Mouse (Mus musculus): Measurements from ENCODE around the gene Gm11042. TPM values are rescaled to one million over a fixed set of nuclear protein-coding genes. Genes with fewer than 3 reads are reported as not detected.

The Gm11042 gene
- not detected in 2 replicates for polyA plus RNA-seq (2012; rRNA removed)

GRCm38 (mm10) chr12:74316344-74316973, at the start of gene Gm11042:
Gene Gm11042 (minus strand): TSS chr12:74316394.

